Mouse (Mus musculus) kidney, adult 2 months (tissue): ENCODE results near the gene Arsg.

Experiments
- CTCF ChIP-seq: fragments of 200-500 bp; conservative IDR thresholded peaks from 2 replicates; pipeline ENCODE4 v1.5.1; 2011; ENCODE audit warnings: low read depth, mild to moderate bottlenecking, control low read depth, low read length, moderate library complexity, mixed read lengths; ENCODE audit not compliant: insufficient read depth, insufficient read length
- POLR2A ChIP-seq: fragments of 200-500 bp; IDR thresholded peaks from one replicate; pipeline ENCODE4 v1.6.1; 2011; ENCODE audit warnings: low read depth, low read length, control low read depth

DNA sequence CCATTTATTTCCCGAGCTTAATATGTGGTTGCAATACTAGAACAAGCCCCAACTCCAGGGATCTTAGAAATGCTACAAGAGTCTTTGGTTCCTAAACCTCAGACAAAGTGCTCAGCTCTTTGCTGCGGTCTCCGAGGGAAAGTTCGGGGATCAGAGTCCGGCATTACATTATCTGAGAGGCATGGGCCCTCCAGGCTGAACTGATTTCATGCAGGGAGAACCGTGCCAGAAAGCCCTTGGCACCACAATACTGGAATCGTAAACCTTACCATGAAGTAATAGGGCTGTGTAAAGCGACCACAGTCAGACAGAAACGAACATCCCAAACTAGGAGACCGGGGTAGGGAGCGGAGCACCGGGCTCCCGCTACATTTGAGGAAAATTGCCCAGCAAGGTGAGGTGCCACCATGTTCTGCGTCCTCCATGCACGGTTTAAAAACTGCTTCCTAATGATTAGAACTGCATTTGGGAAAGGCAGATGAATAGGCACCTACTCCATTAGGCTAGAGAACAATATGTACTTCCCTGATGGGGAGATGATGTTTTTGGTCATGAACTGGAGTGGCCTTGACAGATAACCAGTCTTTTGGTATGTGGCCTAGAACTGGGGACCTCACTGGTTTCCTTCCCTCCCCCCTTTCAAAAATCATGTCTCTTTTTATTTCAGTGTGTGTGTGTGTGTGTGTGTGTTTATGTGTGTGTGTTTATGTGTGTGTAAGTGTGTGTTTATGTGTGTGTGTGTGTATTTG, 91.5 kb downstream of the Arsg start:
- TF ChIP-seq POLR2A = no peak
- TF ChIP-seq CTCF = no peak
